Mouse (Mus musculus) hindbrain, embryonic 14.5 days (tissue): ENCODE results near the gene Apbb1ip. TPM values are rescaled to one million over a fixed set of nuclear protein-coding genes. Genes with fewer than 3 reads are reported as not detected.
"Not testable (repeated sequence)": the region's sequence is repeated elsewhere in the genome, so short reads cannot be mapped to it uniquely, and the experiment has no call there.

Source experiments
- ATAC-seq: fragments of 200-750 bp; cut with Nextera tagmentation; 2 replicates; pipeline ENCODE4 v1.8.0; 2017; ENCODE audit warnings: moderate number of reproducible peaks, mild to moderate bottlenecking, moderate TSS enrichment, moderate library complexity; ENCODE audit not compliant: low FRiP score
- DNase-seq: peaks from one replicate; pipeline ENCODE4 v3.0.0-alpha.2; 2015; ENCODE audit warnings: low spot score
- H3K27ac ChIP-seq: fragments of 300-500 bp; sonication (generic); 2 replicates; pipeline ENCODE4 v1.5.1; 2014; ENCODE audit warnings: mild to moderate bottlenecking, moderate library complexity
- H3K27me3 ChIP-seq: fragments of 300-500 bp; sonication (generic); 2 replicates; pipeline ENCODE4 v1.6.1; 2014; ENCODE audit warnings: mild to moderate bottlenecking, low read length, mixed read lengths; ENCODE audit not compliant: control insufficient read depth, insufficient read depth
- H3K36me3 ChIP-seq: fragments of 300-500 bp; sonication (generic); replicated peaks from 2 replicates; pipeline ENCODE4 v1.6.1; 2014; ENCODE audit not compliant: control insufficient read depth, insufficient read depth
- H3K4me1 ChIP-seq: fragments of 300-500 bp; sonication (generic); replicated peaks from 2 replicates; pipeline ENCODE4 v1.6.1; 2014; ENCODE audit warnings: antibody characterized with exemption, low read length, mixed read lengths; ENCODE audit not compliant: control insufficient read depth, insufficient read depth
- H3K4me2 ChIP-seq: fragments of 300-500 bp; sonication (generic); replicated peaks from 2 replicates; pipeline ENCODE4 v1.6.1; 2014; ENCODE audit warnings: mild to moderate bottlenecking, moderate library complexity
- H3K4me3 ChIP-seq: fragments of 300-500 bp; sonication (generic); replicated peaks from 2 replicates; pipeline ENCODE4 v1.5.1; 2014; ENCODE audit warnings: mild to moderate bottlenecking, low read length
- H3K9ac ChIP-seq: fragments of 300-500 bp; sonication (generic); 2 replicates; pipeline ENCODE4 v1.6.1; 2014
- H3K9me3 ChIP-seq: fragments of 300-500 bp; sonication (generic); 2 replicates; pipeline ENCODE4 v1.6.1; 2016; ENCODE audit warnings: low read length; ENCODE audit not compliant: control insufficient read depth
- WGBS: fragments of 180-500 bp; shearing (Covaris S2); extraction: QIAGEN DNeasy Blood & Tissue Kit; methylation state at CpG from one replicate; pipeline ENCODE4 v1.1.7; 2014; 5-methylcytosine and 5-hydroxymethylcytosine counted together
- polyA plus RNA-seq: library from polyadenylated mRNA; unstranded; fragments of >200 nt; fragmentation: Nextera tagmentation; extraction: Ambion mirVana; gene quantifications from 2 replicates; pipeline ENCODE4 v1.2.1, GENCODE M21; 2014

The Apbb1ip gene
- polyA plus RNA-seq, 1 experiment from 2014 or later, result 1.0 TPM

DNA sequence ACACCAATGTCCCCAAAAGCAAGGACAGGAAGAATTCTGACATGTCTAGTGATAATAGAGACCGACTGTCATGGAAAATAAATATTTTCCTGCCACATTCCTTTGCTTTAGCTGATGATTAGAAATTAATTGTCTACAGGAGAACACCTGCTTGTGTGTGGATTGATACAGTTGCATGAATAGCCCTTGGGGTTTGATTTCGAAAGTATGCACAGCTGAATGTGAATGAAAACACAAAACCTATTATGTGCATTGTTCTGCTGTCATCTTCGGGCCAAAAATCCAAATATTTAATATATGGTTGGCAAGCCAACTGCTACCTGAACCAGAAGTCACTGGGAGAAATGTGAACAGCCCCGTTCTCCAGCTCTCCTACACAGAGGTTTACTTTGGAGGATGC, 78.0 kb downstream of the Apbb1ip start:
- H3K4me2 ChIP-seq, result no peak overlapping the region
- H3K27me3 ChIP-seq, result no peaks in the 10 kb centered on the region
- 69% methylated on average over 4 of the region's 4 CpGs for WGBS
- no peaks in the 10 kb centered on the region for H3K36me3 ChIP-seq
- no peak overlapping the region for H3K9ac ChIP-seq
- no peak overlapping the region for H3K27ac ChIP-seq
- no peak for DNase-seq
- H3K4me1 ChIP-seq, result no peaks in the 10 kb centered on the region
- ATAC-seq, result no peak
- H3K9me3 ChIP-seq, result no peaks in the 10 kb centered on the region
- no peak overlapping the region for H3K4me3 ChIP-seq

DNA sequence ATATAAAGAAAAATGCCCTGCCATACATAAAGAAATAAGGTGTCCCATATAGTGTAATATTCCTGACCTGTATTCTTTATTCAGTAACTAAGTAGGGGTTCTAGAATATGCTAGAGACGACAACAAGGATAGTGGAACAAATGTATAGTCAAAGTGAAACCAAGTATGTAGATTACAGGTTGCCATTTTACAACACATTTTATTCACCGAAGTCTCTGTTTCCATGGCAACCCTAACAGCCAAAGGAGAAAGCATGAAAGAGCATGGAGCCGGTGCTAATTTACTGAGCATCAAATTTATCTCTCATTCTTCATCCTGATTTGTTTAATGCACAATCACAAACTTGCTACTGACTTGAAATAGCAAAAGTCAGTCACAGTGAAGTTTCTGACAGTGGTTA, 83.6 kb downstream of the Apbb1ip start:
- Histone ChIP-seq H3K9me3 (no peaks in the 10 kb centered on the region), H3K27me3 (no peaks in the 10 kb centered on the region), H3K4me3 (no peak overlapping the region), H3K4me1 (no peaks in the 10 kb centered on the region), H3K4me2 (no peak overlapping the region), H3K9ac (no peak overlapping the region), H3K36me3 (no peaks in the 10 kb centered on the region), H3K27ac (no peak overlapping the region)
- WGBS, result 33% methylated on average over 3 of the region's 3 CpGs
- DNase-seq (peak; percentile 49), ATAC-seq (no peak)

DNA sequence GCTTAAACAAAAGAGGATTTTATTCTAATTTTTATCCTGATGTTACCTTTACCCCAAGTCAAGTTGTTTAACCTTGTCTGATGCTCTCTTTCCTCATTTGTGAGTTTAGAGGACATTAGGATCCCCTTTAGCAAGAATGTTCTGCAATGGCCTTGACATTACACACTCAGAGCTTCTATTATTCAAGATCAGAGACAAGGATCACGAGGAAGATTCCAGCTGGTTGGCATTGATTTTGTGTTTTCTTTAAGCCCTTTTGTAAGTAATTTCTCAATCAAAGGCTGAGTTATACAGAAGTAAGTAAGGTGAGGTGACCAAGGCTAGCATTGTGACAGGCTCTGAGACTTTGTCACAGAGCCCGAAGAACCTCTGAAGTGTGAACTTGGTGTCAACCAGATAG, 88.3 kb downstream of the Apbb1ip start:
- Histone ChIP-seq H3K36me3 (no peaks in the 10 kb centered on the region), H3K9me3 (no peaks in the 10 kb centered on the region), H3K27ac (no peak overlapping the region), H3K9ac (no peak overlapping the region), H3K4me1 (no peaks in the 10 kb centered on the region), H3K4me3 (no peak overlapping the region), H3K27me3 (no peaks in the 10 kb centered on the region), H3K4me2 (no peak overlapping the region)
- no peak for DNase-seq
- no peak for ATAC-seq
- WGBS, result 75% methylated on average over 2 of the region's 2 CpGs

DNA sequence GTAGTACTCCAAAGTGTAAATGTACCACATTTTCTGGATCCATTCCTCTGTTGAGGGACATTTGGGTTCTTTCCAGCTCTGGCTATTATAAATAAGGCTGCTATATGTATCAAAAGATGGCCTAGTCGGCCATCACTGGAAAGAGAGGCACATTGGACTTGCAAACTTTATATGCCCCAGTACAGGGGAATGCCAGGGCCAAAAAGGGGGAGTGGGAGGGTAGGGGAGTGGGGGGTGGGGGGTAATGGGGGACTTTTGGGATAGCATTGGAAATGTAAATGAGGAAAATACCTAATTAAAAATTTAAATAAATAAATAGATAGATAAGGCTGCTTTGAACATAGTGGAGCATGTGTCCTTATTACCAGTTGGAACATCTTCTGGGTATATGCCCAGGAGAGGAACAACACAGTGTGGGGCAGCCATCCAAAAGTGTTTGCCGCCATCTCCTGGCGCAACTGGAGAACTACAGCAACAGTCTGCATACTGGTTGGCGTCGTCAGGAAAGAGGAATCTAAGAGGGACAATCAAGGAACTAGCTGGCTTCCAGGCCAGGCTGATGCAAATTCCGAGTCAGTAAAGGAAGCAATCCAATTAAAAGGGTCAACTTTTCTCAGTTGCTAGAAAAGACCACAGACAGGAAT, 90.6 kb downstream of the Apbb1ip start:
- not testable (repeated sequence) for H3K9ac ChIP-seq, H3K4me2 ChIP-seq, H3K4me3 ChIP-seq, H3K4me1 ChIP-seq, H3K9me3 ChIP-seq, H3K27me3 ChIP-seq, H3K27ac ChIP-seq, H3K36me3 ChIP-seq
- WGBS, result 3% methylated on average over 6 of the region's 6 CpGs
- ATAC-seq (peak; percentile 94), DNase-seq (peak; percentile 88)

DNA sequence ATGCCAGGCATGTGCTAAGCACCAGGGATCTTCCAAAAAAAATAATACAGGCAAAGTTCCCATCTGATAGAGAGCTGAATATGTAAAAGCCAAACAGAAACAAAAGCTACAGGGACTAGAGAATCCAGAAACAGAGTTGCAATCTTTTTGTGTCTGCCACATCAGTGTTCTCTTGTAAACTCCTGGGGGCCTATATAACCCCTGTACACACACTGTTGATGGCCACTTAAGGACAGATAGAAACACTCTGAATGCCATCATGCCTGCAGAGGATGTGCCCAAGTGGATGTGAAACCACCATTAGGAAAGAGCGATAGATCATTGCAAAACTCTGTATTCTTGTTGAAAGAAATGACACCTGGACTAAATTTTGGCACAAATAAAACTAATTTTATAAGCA, 91.9 kb downstream of the Apbb1ip start:
- Histone ChIP-seq H3K4me3 (no peak overlapping the region), H3K9ac (no peak overlapping the region), H3K27ac (no peak overlapping the region), H3K36me3 (no peaks in the 10 kb centered on the region), H3K4me1 (no peaks in the 10 kb centered on the region), H3K9me3 (no peaks in the 10 kb centered on the region), H3K27me3 (no peaks in the 10 kb centered on the region), H3K4me2 (no peak overlapping the region)
- no peak for DNase-seq
- WGBS, result 94% methylated on average over 1 of the region's 1 CpGs
- ATAC-seq, result no peak

DNA sequence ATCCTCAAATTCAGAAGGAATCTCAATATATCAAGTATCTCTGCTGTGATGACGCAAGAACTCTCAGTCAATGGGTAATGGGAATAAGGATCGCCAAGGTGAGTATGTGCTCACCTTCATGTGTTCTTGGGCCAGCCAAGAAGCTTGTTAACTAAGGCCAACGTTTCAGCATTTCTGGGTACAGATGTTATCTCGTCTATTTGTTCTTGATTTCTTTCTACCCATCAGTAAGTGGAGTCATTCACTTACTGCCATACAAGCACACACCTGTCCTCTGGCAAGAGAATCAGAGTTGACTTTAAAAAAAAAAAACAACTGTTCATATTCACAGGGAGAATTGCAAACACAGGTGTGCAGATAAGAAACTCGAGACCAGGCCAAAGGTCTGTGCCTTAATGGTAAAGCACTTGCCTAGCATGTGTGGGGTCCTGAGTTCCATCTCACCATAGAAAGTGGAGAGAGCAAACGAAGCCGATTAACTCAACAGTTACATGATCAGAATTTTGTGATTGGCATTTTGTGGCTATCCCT, 93.1 kb downstream of the Apbb1ip start:
- 82% methylated on average over 7 of the region's 7 CpGs for WGBS
- Histone ChIP-seq H3K27me3 (no peaks in the 10 kb centered on the region), H3K4me1 (no peaks in the 10 kb centered on the region), H3K4me2 (no peak overlapping the region), H3K27ac (no peak overlapping the region), H3K9ac (no peak overlapping the region), H3K4me3 (no peak overlapping the region), H3K36me3 (no peaks in the 10 kb centered on the region), H3K9me3 (no peaks in the 10 kb centered on the region)
- ATAC-seq (no peak), DNase-seq (no peak)

DNA sequence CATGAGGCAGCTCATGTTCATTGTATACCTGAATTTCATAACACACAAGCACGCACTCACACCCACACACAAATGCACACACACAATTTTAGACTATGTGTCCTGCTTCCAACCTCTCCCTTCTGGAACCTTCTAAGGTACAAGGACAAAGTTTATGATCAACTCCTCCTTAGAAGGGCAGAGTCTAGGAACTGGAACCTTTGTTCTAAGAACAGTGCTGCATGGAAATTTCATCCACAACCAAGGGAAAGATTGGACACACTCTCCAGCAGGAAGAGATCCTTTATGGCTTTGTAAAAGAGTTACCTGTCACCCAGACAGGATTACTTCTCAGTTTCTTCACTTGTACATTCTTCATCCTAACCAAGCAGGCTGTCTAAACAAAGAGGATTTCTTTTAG, 99.3 kb downstream of the Apbb1ip start:
- no peak overlapping the region for H3K9ac ChIP-seq
- ATAC-seq (no peak), DNase-seq (no peak)
- no peaks in the 10 kb centered on the region for H3K9me3 ChIP-seq
- H3K4me2 ChIP-seq, result no peak overlapping the region
- WGBS, result 94% methylated on average over 1 of the region's 1 CpGs
- no peaks in the 10 kb centered on the region for H3K36me3 ChIP-seq
- no peaks in the 10 kb centered on the region for H3K27me3 ChIP-seq
- no peaks in the 10 kb centered on the region for H3K4me1 ChIP-seq
- H3K27ac ChIP-seq, result no peak overlapping the region
- H3K4me3 ChIP-seq, result no peak overlapping the region

DNA sequence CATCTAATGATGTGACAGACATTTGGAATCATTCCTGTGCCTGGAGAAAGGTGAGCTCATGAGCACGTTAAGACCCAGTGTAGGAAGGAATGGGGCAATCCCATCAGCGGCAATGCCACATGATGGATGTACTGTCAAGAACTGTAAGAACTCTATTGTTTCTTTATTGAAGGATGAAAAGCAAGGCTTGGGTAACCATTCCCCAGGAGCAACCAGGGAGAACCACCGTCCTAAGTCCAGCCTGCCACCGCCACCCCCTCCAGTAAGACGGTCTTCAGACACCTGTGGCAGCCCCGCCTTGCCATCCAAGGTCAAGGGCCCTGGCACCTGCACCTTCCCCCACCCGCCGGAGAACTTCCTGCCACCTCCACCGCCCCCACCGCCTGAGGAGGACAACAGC, 100.7 kb downstream of the Apbb1ip start:
- Histone ChIP-seq H3K9me3 (no peaks in the 10 kb centered on the region), H3K4me3 (no peak overlapping the region), H3K27me3 (no peaks in the 10 kb centered on the region), H3K36me3 (no peaks in the 10 kb centered on the region), H3K4me2 (no peak overlapping the region), H3K27ac (no peak overlapping the region), H3K4me1 (no peaks in the 10 kb centered on the region), H3K9ac (no peak overlapping the region)
- ATAC-seq (no peak), DNase-seq (no peak)
- 64% methylated on average over 10 of the region's 10 CpGs for WGBS

DNA sequence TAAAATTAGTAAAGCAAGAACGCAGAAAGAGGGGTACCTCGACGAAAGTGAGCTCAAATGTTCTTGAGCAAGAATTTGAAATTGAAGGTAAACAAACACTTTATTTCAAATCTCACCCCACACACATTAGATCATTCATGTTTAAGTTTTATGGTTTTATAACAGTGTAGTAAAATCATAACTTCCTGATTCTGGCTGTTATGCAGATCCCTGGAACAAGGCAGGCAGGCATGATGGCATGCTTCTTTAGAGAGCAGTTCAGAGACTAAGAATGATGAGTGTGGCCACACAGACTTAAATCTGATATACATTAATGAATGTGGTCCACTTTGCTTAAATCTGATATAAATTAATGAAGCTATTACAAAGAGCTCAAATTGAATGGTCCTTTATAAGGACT, 102.7 kb downstream of the Apbb1ip start:
- Histone ChIP-seq H3K36me3 (no peaks in the 10 kb centered on the region), H3K4me1 (no peaks in the 10 kb centered on the region), H3K27me3 (no peaks in the 10 kb centered on the region), H3K27ac (no peak overlapping the region), H3K9me3 (no peaks in the 10 kb centered on the region), H3K4me3 (no peak overlapping the region), H3K4me2 (no peak overlapping the region), H3K9ac (no peak overlapping the region)
- ATAC-seq (no peak), DNase-seq (no peak)
- WGBS, result 97% methylated on average over 3 of the region's 3 CpGs

DNA sequence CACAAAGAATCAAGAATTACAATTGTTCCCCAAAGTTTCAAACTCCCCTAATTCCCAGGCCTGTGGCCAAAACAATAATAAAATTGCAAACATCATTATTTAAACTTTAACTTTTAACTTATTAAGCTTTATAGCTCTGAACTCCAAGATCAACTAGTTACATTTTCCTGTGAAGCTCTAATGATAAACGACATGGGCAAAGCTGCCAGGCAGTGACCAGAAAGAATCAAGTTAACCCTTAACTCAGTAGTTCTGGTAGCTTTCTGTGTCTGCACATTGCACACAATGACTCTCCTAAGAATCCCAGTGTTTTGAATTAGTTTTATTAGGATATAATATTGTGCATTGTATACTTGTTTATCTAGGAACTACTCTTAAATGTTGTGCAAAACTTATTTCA, 104.9 kb downstream of the Apbb1ip start:
- Histone ChIP-seq H3K36me3 (no peaks in the 10 kb centered on the region), H3K4me3 (no peak overlapping the region), H3K9ac (no peak overlapping the region), H3K9me3 (no peaks in the 10 kb centered on the region), H3K4me1 (no peaks in the 10 kb centered on the region), H3K27ac (no peak overlapping the region), H3K27me3 (no peaks in the 10 kb centered on the region), H3K4me2 (no peak overlapping the region)
- WGBS, result 50% methylated on average over 1 of the region's 1 CpGs
- no peak for ATAC-seq
- no peak for DNase-seq
